Mouse (Mus musculus) lung, adult 2 months (tissue): ENCODE results near the gene Vps8. TPM values are rescaled to one million over a fixed set of nuclear protein-coding genes. Genes with fewer than 3 reads are reported as not detected.

Source experiments
- DNase-seq: peaks from one replicate; pipeline ENCODE4 v3.0.0; 2022
- H3K4me1 ChIP-seq: fragments of 200-500 bp; 2 replicates; pipeline ENCODE4 v1.6.1; 2011; ENCODE audit warnings: low read length; ENCODE audit not compliant: control insufficient read depth, insufficient read depth
- H3K4me3 ChIP-seq: fragments of 200-500 bp; replicated peaks from 2 replicates; pipeline ENCODE3; 2011; ENCODE audit warnings: low read depth, mild to moderate bottlenecking, control low read depth, low read length; ENCODE audit errors: extremely low read depth
- CTCF ChIP-seq: fragments of 200-500 bp; IDR thresholded peaks from 2 replicates; pipeline ENCODE4 v1.5.1; 2011; ENCODE audit warnings: mild to moderate bottlenecking, low read length, control low read depth; ENCODE audit not compliant: insufficient read depth
- POLR2A ChIP-seq: fragments of 200-500 bp; IDR thresholded peaks from 2 replicates; pipeline ENCODE4 v1.6.1; 2011; ENCODE audit warnings: low read depth, mild to moderate bottlenecking, control low read depth, low read length, borderline replicate concordance; ENCODE audit errors: extremely low read depth
- WGBS: fragments of 180-500 bp; shearing (Covaris S2); methylation state at CpG from one replicate; pipeline ENCODE4 v1.1.7; 2018; 5-methylcytosine and 5-hydroxymethylcytosine counted together
- polyA plus RNA-seq: library from polyadenylated mRNA; depleted of rRNA; stranded (reverse); fragments of >200 nt; gene quantifications from 2 replicates; pipeline ENCODE4 v1.2.3, GENCODE M21; 2012

The Vps8 gene
- polyA plus RNA-seq, 1 experiment, result 13.9 TPM

GRCm38 (mm10) chr16:21492346-21492745, 69.4 kb downstream of the Vps8 start:
- 76% methylated on average over 5 of the region's 5 CpGs for WGBS

GRCm38 (mm10) chr16:21492894-21493293, 70.0 kb downstream of the Vps8 start:
- no peak for DNase-seq
- 78% methylated on average over 2 of the region's 2 CpGs for WGBS
- Histone ChIP-seq H3K4me3 (no peak overlapping the region), H3K4me1 (no peaks in the 10 kb centered on the region; the same call in 1 of the 2 replicates)
- TF ChIP-seq POLR2A (no peak), CTCF (no peak)

More at GRCm38 (mm10) chr16:21492346-21492745, 69.4 kb downstream of the Vps8 start:
- H3K4me3 ChIP-seq, result no peak overlapping the region
- DNase-seq, result no peak
- no peaks in the 10 kb centered on the region for H3K4me1 ChIP-seq
- TF ChIP-seq POLR2A, result no peak
- TF ChIP-seq CTCF, result no peak

- DNase-seq, result no peak
- WGBS, result 84% methylated on average over 6 of the region's 6 CpGs
- TF ChIP-seq CTCF (no peak), POLR2A (no peak)
- Histone ChIP-seq H3K4me1 (no peaks in the 10 kb centered on the region; the same call in 1 of the 2 replicates), H3K4me3 (no peak overlapping the region)
These were observed 71.8 kb downstream of the Vps8 start for GRCm38 (mm10) chr16:21494681-21495080.

- no peak overlapping the region for H3K4me3 ChIP-seq
- DNase-seq, result no peak
- no peaks in the 10 kb centered on the region; the same call in 1 of the 2 replicates for H3K4me1 ChIP-seq
- TF ChIP-seq CTCF, result no peak
- no peak for TF ChIP-seq POLR2A
- 86% methylated on average over 9 of the region's 9 CpGs for WGBS
These were observed 73.9 kb downstream of the Vps8 start for GRCm38 (mm10) chr16:21496799-21497198.

GRCm38 (mm10) chr16:21497627-21498026, 74.7 kb downstream of the Vps8 start:
- WGBS, result 54% methylated on average over 3 of the region's 3 CpGs
- DNase-seq, result no peak
- no peak for TF ChIP-seq POLR2A
- no peak for TF ChIP-seq CTCF
- Histone ChIP-seq H3K4me3 (no peak overlapping the region), H3K4me1 (no peaks in the 10 kb centered on the region; the same call in 1 of the 2 replicates)

- H3K4me1 ChIP-seq, result no peaks in the 10 kb centered on the region; the same call in 1 of the 2 replicates
- DNase-seq, result no peak
- H3K4me3 ChIP-seq, result no peak overlapping the region
- WGBS, result 47% methylated on average over 4 of the region's 4 CpGs
- TF ChIP-seq CTCF (no peak), POLR2A (no peak)
These were observed 76.1 kb downstream of the Vps8 start for GRCm38 (mm10) chr16:21498984-21499383.

GRCm38 (mm10) chr16:21499656-21500055, 76.7 kb downstream of the Vps8 start:
- WGBS, result 67% methylated on average over 7 of the region's 7 CpGs

GRCm38 (mm10) chr16:21518833-21519232, 95.9 kb downstream of the Vps8 start:
- no peak for DNase-seq
- 76% methylated on average over 9 of the region's 9 CpGs for WGBS
- Histone ChIP-seq H3K4me3 (no peak overlapping the region), H3K4me1 (no peaks in the 10 kb centered on the region)
- no peak for TF ChIP-seq POLR2A
- TF ChIP-seq CTCF, result no peak

More at GRCm38 (mm10) chr16:21499656-21500055, 76.7 kb downstream of the Vps8 start:
- Histone ChIP-seq H3K4me1 (no peaks in the 10 kb centered on the region; the same call in 1 of the 2 replicates), H3K4me3 (no peak overlapping the region)
- TF ChIP-seq CTCF (no peak), POLR2A (no peak)
- no peak for DNase-seq

GRCm38 (mm10) chr16:21519785-21520184, 96.9 kb downstream of the Vps8 start:
- DNase-seq, result no peak
- no peak for TF ChIP-seq CTCF
- TF ChIP-seq POLR2A, result no peak
- H3K4me1 ChIP-seq, result no peaks in the 10 kb centered on the region
- H3K4me3 ChIP-seq, result no peak overlapping the region

GRCm38 (mm10) chr16:21523738-21524137, 100.8 kb downstream of the Vps8 start:
- Histone ChIP-seq H3K4me3 (no peak overlapping the region), H3K4me1 (no peaks in the 10 kb centered on the region)
- DNase-seq, result no peak
- 78% methylated on average over 4 of the region's 4 CpGs for WGBS
- TF ChIP-seq CTCF (no peak), POLR2A (no peak)
